Mouse (Mus musculus) liver, adult 2 months (tissue): Measurements from ENCODE around the gene Zfp324.
"Not testable (repeated sequence)": the region's sequence is repeated elsewhere in the genome, so short reads cannot be mapped to it uniquely, and the experiment has no call there.

ENCODE experiments used
- CTCF ChIP-seq: fragments of 200-500 bp; IDR thresholded peaks from 2 replicates; pipeline ENCODE4 v1.5.1; 2011; ENCODE audit warnings: low read depth, low read length, control low read depth
- POLR2A ChIP-seq: fragments of 200-500 bp; IDR thresholded peaks from 2 replicates; pipeline ENCODE4 v1.6.1; 2011; ENCODE audit warnings: low read length, control low read depth; ENCODE audit not compliant: insufficient read depth; ENCODE audit errors: extremely low read depth

- TF ChIP-seq POLR2A, CTCF: not testable (repeated sequence)
Observed at GRCm38 (mm10) chr7:12920495-12920894, 45.1 kb upstream of the Zfp324 start.
